Mouse (Mus musculus): ENCODE results near the gene Aqp1. TPM values are rescaled to one million over a fixed set of nuclear protein-coding genes. Genes with fewer than 3 reads are reported as not detected.
A peak's percentile ranks its signal among the peaks of the same experiment; 100 is the strongest.

Gene Aqp1
- polyA plus RNA-seq, 1 experiment from 2014 or later, result 140 TPM

- ATAC-seq (replicated peaks; ENCODE audit: low FRiP score, low read depth), result no peak
- TF ChIP-seq CTCF (IDR thresholded peaks at IDR 0.05; ENCODE audit: low read depth), result no peak
- WGBS, result 74% methylated on average over 4 of the region's 4 CpGs
These were observed 41.2 kb downstream of the Aqp1 start for GRCm38 (mm10) chr6:55377461-55377860.

DNA sequence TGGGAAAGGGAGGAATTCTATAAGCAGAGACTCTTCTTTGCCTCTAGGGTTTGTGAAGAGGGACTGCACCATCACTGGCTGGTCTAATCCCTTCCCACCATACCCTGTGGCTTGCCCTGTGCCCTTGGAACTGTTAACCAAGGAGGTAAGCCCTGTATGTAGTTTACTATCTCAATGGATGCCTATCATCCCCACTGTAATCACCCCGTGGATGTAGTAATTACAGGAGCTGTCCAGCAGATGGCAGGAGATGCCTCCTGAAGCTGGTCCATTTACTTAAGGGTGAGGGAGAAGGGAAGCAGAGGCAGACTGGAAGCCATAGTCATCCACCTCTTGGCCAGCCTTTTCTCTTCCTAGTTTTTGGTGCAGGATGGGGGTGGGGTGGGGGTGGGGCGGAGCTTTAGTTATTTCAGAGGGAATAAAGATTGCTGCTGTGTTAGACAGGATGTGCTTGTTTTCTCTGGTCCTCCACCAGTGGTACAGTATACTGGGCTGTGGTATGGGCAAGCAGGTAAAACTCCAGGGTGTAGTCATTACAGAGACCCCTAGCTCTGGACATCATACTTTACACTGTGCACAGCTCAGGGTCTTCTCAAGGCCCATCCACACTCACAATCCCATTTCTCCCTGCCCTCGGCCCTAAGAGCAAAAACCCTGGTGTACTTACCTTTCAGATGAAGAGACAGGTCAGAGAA, 43.6 kb downstream of the Aqp1 start:
- no peak overlapping the region for H3K4me3 ChIP-seq (replicated peaks; ENCODE audit: low read depth, low read length)
- peak; percentile 80 for TF ChIP-seq CTCF (IDR thresholded peaks at IDR 0.05; ENCODE audit: low read depth)
- WGBS, result 45% methylated on average over 3 of the region's 3 CpGs
- H3K27me3 ChIP-seq (ENCODE audit: insufficient read depth, low read length), result no peaks in the 10 kb centered on the region
- peak; percentile 82 for DNase-seq (ENCODE audit: low spot score)
- no peaks in the 10 kb centered on the region for H3K9me3 ChIP-seq (replicated peaks; ENCODE audit: low read length)
- no peak overlapping the region for H3K9ac ChIP-seq (ENCODE audit: low read depth, low read length)
- H3K27ac ChIP-seq, result no peak overlapping the region
- H3K4me2 ChIP-seq (ENCODE audit: low read length), result no peak overlapping the region
- ATAC-seq (replicated peaks; ENCODE audit: low FRiP score, low read depth), result no peak
- H3K36me3 ChIP-seq (ENCODE audit: insufficient read depth, low read length), result no peaks in the 10 kb centered on the region
- no peaks in the 10 kb centered on the region for H3K4me1 ChIP-seq (replicated peaks; ENCODE audit: insufficient read depth, low read length)

More at GRCm38 (mm10) chr6:55377461-55377860, 41.2 kb downstream of the Aqp1 start:
- DNase-seq (ENCODE audit: low spot score), result no peak
- Histone ChIP-seq H3K36me3 (ENCODE audit: insufficient read depth, low read length) (no peaks in the 10 kb centered on the region), H3K27ac (no peak overlapping the region), H3K4me3 (replicated peaks; ENCODE audit: low read depth, low read length) (no peak overlapping the region), H3K27me3 (ENCODE audit: insufficient read depth, low read length) (no peaks in the 10 kb centered on the region), H3K9ac (ENCODE audit: low read depth, low read length) (no peak overlapping the region), H3K9me3 (replicated peaks; ENCODE audit: low read length) (no peaks in the 10 kb centered on the region), H3K4me2 (ENCODE audit: low read length) (no peak overlapping the region), H3K4me1 (replicated peaks; ENCODE audit: insufficient read depth, low read length) (no peaks in the 10 kb centered on the region)

DNA sequence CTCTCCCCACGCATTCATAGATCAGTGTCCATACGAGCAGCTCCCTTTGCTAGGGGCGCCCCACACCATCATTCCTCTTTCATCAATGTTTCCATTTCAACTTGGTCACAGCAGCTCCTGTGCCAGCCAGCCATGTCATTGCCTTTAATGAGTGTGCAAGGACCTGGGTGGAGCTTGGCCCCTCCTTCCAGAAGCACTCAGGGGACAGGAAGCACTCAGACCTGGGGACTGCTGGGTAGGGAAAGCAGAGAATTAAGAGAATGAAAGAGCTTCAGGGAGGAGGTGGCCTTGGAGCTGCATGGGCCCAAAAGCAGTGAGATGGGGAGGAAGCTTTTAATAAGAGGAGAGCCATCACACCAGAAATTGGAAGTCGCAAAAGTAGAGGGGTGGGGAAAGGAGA, 45.7 kb downstream of the Aqp1 start:
- Histone ChIP-seq H3K4me3 (replicated peaks; ENCODE audit: low read depth, low read length) (no peak overlapping the region), H3K4me2 (ENCODE audit: low read length) (no peak overlapping the region), H3K27me3 (ENCODE audit: insufficient read depth, low read length) (no peaks in the 10 kb centered on the region), H3K36me3 (ENCODE audit: insufficient read depth, low read length) (no peaks in the 10 kb centered on the region), H3K9ac (ENCODE audit: low read depth, low read length) (no peak overlapping the region), H3K27ac (no peak overlapping the region), H3K9me3 (replicated peaks; ENCODE audit: low read length) (no peaks in the 10 kb centered on the region), H3K4me1 (replicated peaks; ENCODE audit: insufficient read depth, low read length) (no peaks in the 10 kb centered on the region)
- no peak for ATAC-seq (replicated peaks; ENCODE audit: low FRiP score, low read depth)
- TF ChIP-seq CTCF (IDR thresholded peaks at IDR 0.05; ENCODE audit: low read depth), result no peak
- no peak for DNase-seq (ENCODE audit: low spot score)
- 64% methylated on average over 4 of the region's 4 CpGs for WGBS

DNA sequence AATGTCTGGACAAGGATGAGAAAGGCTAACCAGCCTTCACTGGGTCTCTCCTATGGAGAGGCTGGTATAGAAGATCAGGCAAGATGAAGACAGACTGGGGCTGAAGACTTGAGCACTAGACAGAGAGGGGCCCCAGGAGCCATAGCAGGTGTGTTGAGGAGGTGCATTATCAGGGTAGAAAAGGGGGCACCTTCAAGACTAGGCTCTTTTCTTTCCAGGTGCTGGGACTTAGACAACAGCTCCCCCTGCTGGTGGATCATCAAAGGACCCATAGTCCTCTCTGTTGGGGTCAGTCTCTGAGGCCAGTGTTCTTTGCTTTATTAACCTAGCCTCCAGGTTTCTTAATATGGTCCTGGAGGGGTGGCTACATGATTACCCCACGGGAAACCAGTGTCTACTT, 47.7 kb downstream of the Aqp1 start:
- DNase-seq (ENCODE audit: low spot score) (peak; percentile 66), ATAC-seq (replicated peaks; ENCODE audit: low FRiP score, low read depth) (peak; percentile 24; the same call in 1 of the 2 replicates)
- Histone ChIP-seq H3K4me1 (replicated peaks; ENCODE audit: insufficient read depth, low read length) (no peaks in the 10 kb centered on the region), H3K9me3 (replicated peaks; ENCODE audit: low read length) (no peaks in the 10 kb centered on the region), H3K9ac (ENCODE audit: low read depth, low read length) (no peak overlapping the region), H3K27ac (no peak overlapping the region), H3K36me3 (ENCODE audit: insufficient read depth, low read length) (no peaks in the 10 kb centered on the region), H3K4me2 (ENCODE audit: low read length) (no peak overlapping the region), H3K27me3 (ENCODE audit: insufficient read depth, low read length) (no peaks in the 10 kb centered on the region), H3K4me3 (replicated peaks; ENCODE audit: low read depth, low read length) (no peak overlapping the region)
- 12% methylated on average over 1 of the region's 1 CpGs for WGBS
- TF ChIP-seq CTCF (IDR thresholded peaks at IDR 0.05; ENCODE audit: low read depth), result peak; percentile 86

- Histone ChIP-seq H3K4me3 (replicated peaks; ENCODE audit: low read depth, low read length) (no peak overlapping the region), H3K36me3 (ENCODE audit: insufficient read depth, low read length) (no peaks in the 10 kb centered on the region), H3K4me1 (replicated peaks; ENCODE audit: insufficient read depth, low read length) (no peaks in the 10 kb centered on the region), H3K27me3 (ENCODE audit: insufficient read depth, low read length) (no peaks in the 10 kb centered on the region), H3K4me2 (ENCODE audit: low read length) (no peak overlapping the region), H3K9me3 (replicated peaks; ENCODE audit: low read length) (no peaks in the 10 kb centered on the region), H3K27ac (no peak overlapping the region), H3K9ac (ENCODE audit: low read depth, low read length) (no peak overlapping the region)
- no peak for TF ChIP-seq CTCF (IDR thresholded peaks at IDR 0.05; ENCODE audit: low read depth)
- ATAC-seq (replicated peaks; ENCODE audit: low FRiP score, low read depth), result no peak
- no peak for DNase-seq (ENCODE audit: low spot score)
- 76% methylated on average over 5 of the region's 5 CpGs for WGBS
These were observed 48.2 kb downstream of the Aqp1 start for GRCm38 (mm10) chr6:55384356-55384951.

GRCm38 (mm10) chr6:55388546-55389169, 52.4 kb downstream of the Aqp1 start:
- ATAC-seq (replicated peaks; ENCODE audit: low FRiP score, low read depth) (no peak), DNase-seq (ENCODE audit: low spot score) (no peak)
- Histone ChIP-seq H3K27me3 (ENCODE audit: insufficient read depth, low read length) (no peaks in the 10 kb centered on the region), H3K9ac (ENCODE audit: low read depth, low read length) (no peak overlapping the region), H3K4me2 (ENCODE audit: low read length) (no peak overlapping the region), H3K36me3 (ENCODE audit: insufficient read depth, low read length) (no peaks in the 10 kb centered on the region), H3K4me3 (replicated peaks; ENCODE audit: low read depth, low read length) (no peak overlapping the region), H3K27ac (no peak overlapping the region), H3K9me3 (replicated peaks; ENCODE audit: low read length) (no peaks in the 10 kb centered on the region), H3K4me1 (replicated peaks; ENCODE audit: insufficient read depth, low read length) (no peaks in the 10 kb centered on the region)
- WGBS, result 47% methylated on average over 12 of the region's 12 CpGs
- no peak for TF ChIP-seq CTCF (IDR thresholded peaks at IDR 0.05; ENCODE audit: low read depth)
